Mouse (Mus musculus) lung, adult 2 months (tissue): Measurements from ENCODE around the gene Hes1.
A peak's percentile ranks its signal among the peaks of the same experiment; 100 is the strongest.

Source experiments
- CTCF ChIP-seq: fragments of 200-500 bp; IDR thresholded peaks from 2 replicates; pipeline ENCODE4 v1.5.1; 2011; ENCODE audit warnings: mild to moderate bottlenecking, low read length, control low read depth; ENCODE audit not compliant: insufficient read depth
- POLR2A ChIP-seq: fragments of 200-500 bp; IDR thresholded peaks from 2 replicates; pipeline ENCODE4 v1.6.1; 2011; ENCODE audit warnings: low read depth, mild to moderate bottlenecking, control low read depth, low read length, borderline replicate concordance; ENCODE audit errors: extremely low read depth

- TF ChIP-seq CTCF = no peak
- TF ChIP-seq POLR2A = 0 out of 2 replicates have a peak, but pooled peaks have one; percentile 4
Observed at GRCm38 (mm10) chr16:30058974-30059717, 5.0 kb upstream of the Hes1 start.
